Mouse (Mus musculus): ENCODE measurements around the gene Creb3l2.

Creb3l2 gene

DNA sequence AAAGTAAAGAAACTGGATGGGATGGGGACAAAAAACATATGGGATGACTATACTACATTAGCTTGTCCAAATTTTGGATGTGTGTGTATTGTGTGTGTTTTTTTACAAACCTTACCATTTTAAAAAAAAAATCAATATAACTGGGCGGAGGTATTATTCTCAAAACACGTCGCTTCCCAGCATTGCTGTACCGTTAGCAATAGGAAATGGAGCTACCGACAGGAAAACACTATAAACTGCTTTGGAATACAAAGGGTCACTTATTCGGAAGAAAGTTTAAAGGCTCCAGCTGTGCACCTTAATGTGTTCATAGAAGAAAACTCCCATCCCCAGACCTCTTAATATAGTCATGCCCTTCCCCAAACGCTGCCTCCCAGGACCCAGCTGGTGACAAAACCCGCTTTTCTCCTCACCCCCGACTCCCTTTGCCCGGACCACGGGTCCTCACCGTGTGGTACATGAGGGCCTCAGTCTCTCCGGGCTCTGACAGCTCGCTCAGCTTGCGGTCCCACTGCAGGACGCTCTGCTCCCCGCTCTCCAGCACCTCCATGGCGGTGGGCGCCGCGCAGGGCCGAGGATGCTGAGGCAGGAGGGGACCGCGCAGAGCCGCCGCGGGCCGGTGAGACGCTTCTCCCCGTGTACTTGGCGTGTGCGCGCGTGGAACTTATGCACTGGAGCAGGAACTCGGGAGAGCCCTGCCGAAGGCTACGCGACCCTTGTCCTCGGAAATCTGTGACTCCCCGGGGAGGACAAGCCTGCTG, 515 bp downstream of the Creb3l2 start:
- peak in 1 of 2 experiments; percentile 30 for DNase-seq (ENCODE audit: low spot score in 2 of 2)

GRCm38 (mm10) chr6:37440491-37441250, 1.3 kb downstream of the Creb3l2 start:
- DNase-seq (ENCODE audit: low spot score in 2 of 2) = no peak

- no peak for DNase-seq (ENCODE audit: low spot score in 2 of 2)
Measured at GRCm38 (mm10) chr6:37439676-37440490, 2.1 kb downstream of the Creb3l2 start.

DNA sequence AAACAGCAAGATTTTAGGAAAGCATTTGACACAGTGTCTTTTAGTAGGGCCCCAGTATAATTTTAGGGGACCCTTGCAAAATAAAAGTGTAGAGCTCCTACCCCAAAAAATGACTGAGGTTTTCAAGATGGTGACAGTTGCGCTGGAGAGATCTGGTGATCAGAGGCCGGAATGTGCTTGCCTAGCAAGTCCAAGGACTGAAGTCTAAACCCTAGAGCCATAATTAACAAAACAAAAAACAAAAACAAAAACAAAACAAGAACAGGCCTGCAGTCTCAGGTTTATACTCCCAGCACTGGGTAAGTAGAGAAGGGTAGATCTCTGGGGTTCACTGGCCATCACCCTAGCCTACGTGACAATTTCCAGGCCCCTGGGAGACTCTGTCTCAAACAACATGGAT, 3.4 kb downstream of the Creb3l2 start:
- no peak for DNase-seq (ENCODE audit: low spot score in 2 of 2)

DNA sequence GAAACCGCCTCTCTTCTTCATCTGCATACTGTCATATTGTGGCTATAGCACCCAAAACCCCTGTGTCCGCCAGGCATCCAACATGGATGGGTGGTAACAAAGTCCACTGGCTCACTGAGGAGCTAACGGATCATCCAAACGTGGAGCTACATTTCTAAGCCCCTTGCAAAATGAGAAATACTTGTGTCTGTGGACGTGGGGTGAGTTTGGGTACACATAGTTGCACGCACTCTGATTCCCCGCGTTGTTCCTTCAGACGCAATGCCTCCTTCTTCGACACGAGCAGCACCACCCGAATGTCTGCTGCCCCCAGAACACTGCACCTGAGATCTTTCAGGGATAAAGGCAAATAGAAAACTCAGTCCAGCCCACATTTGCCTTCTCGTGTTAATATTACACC, 4.9 kb downstream of the Creb3l2 start:
- no peak for DNase-seq (ENCODE audit: low spot score in 2 of 2)

GRCm38 (mm10) chr6:37435391-37435790, 6.6 kb downstream of the Creb3l2 start:
- no peak for DNase-seq (ENCODE audit: low spot score in 2 of 2)

DNA sequence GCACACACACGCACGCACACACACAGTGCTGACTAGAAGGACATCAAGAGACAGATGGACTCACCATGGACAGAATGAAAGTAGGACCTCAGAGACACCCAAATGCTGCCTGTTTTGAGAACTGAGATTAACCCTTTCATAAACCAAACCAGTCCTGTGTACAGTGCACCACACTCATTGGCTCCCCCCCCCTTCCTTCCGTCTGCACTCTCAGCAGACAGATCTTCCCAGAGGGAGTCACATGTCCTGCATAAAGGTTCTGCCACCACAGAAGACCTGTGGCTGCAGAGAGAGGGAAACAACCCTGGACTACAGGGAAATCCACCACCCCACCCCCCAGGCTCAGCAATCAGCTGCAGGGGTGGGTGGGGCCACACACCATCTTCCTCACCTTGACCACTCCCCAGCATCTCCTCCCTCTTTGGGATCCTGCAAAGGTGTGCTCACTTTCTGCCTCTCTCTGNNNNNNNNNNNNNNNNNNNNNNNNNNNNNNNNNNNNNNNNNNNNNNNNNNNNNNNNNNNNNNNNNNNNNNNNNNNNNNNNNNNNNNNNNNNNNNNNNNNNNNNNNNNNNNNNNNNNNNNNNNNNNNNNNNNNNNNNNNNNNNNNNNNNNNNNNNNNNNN, 12.0 kb downstream of the Creb3l2 start:
- DNase-seq (ENCODE audit: low spot score in 2 of 2) = no peak

GRCm38 (mm10) chr6:37428947-37429346, 13.0 kb downstream of the Creb3l2 start:
- DNase-seq (ENCODE audit: low spot score in 2 of 2) = no peak

- DNase-seq (ENCODE audit: low spot score in 2 of 2) = no peak
Measured at GRCm38 (mm10) chr6:37428044-37428443, 13.9 kb downstream of the Creb3l2 start.

DNA sequence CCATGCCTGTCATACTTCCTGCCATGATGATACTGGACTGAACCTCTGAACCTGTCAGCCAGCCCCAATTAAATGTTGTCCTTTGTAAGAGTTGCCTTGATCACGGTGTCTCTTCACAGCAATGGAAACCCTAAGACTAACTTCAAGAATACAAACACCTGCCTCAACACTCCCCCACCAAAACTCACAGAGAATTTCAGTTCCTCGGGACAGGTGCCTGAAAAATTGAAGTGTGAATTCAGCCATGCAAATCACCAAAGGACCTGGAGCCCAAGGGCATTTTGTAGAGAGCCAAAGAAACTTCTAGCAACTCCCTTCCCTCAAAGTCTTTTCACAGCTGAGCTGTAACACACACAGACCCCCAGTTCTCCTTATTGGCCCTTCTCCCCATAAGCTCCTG, 15.3 kb downstream of the Creb3l2 start:
- DNase-seq (ENCODE audit: low spot score in 2 of 2) = no peak

GRCm38 (mm10) chr6:37425833-37426232, 16.1 kb downstream of the Creb3l2 start:
- DNase-seq (ENCODE audit: low spot score in 2 of 2) = no peak

DNA sequence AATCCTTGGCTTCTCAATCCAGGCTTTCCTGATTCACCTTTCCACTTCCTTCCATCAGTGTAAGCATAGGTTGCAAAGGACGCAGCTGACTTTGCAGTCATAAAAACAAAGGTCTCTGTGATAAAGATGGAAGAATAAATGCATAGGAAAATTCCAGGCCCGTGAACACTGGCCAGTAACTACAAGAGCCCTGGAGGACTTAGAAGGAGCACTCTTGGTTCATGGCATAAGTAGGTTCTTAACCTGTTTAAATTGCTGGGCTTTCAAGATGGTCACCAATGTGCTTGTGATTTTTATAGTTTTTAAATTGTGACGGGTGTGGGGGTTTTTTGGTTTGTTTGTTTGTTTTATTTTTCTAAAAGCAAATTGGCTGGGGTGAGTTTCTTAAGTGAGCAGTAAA, 16.9 kb downstream of the Creb3l2 start:
- DNase-seq (ENCODE audit: low spot score in 2 of 2) = no peak

GRCm38 (mm10) chr6:37424374-37424773, 17.6 kb downstream of the Creb3l2 start:
- DNase-seq (ENCODE audit: low spot score in 2 of 2) = no peak

DNA sequence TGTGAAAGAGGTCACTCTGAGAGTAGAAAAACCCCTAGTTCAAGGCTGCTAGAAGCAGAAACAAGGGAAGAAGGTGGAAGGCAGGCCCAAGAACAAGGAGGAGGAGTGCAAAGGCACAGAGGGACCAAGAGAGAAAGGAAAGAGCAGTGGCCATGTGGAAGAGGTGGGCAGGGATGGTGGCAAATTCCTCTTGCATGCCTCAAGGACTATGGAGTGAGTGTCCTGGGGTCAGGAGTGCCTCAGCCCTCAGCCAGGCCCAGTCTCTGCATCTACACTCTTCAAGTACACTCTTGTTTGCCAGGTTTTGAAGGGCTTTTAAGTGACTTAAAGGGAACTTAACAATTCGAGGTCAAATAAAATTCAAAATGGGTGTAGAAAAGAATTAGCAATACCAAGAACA, 18.6 kb downstream of the Creb3l2 start:
- DNase-seq (ENCODE audit: low spot score in 2 of 2) = no peak

- DNase-seq (ENCODE audit: low spot score in 2 of 2) = no peak
Measured at GRCm38 (mm10) chr6:37421124-37421523, 20.8 kb downstream of the Creb3l2 start.

GRCm38 (mm10) chr6:37419445-37419941, 22.5 kb downstream of the Creb3l2 start:
- peak; percentile 91 to 93 for DNase-seq (ENCODE audit: low spot score in 2 of 2)

- no peak for DNase-seq (ENCODE audit: low spot score in 2 of 2)
Measured at GRCm38 (mm10) chr6:37418931-37419330, 23.0 kb downstream of the Creb3l2 start.

DNA sequence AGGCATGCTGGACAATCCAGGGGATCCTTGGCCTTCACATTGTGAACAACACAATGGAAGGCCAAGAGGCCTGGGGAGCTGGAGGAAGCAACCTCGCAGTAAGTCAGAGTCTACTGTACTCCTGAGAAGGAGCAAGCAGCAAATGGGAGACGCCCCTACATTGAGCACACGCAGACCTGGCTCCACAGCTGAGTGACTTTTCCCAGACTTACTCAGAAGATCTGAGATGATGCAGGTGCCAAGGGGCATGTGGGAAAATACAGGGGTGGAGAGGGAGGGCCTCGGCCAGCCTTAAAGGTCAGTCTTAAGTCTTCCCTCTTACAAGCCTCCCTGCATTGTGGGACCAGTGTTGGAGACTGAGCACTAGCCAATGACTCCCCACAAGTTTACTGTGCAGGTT, 25.2 kb downstream of the Creb3l2 start:
- no peak for DNase-seq (ENCODE audit: low spot score in 2 of 2)

- DNase-seq (ENCODE audit: low spot score in 2 of 2) = no peak
Measured at GRCm38 (mm10) chr6:37415505-37415904, 26.4 kb downstream of the Creb3l2 start.

GRCm38 (mm10) chr6:37415034-37415433, 26.9 kb downstream of the Creb3l2 start:
- no peak for DNase-seq (ENCODE audit: low spot score in 2 of 2)

- DNase-seq (ENCODE audit: low spot score in 2 of 2) = no peak
Measured at GRCm38 (mm10) chr6:37414576-37414975, 27.4 kb downstream of the Creb3l2 start.

- no peak for DNase-seq (ENCODE audit: low spot score in 2 of 2)
Measured at GRCm38 (mm10) chr6:37411696-37412095, 30.2 kb downstream of the Creb3l2 start.
